ENCODE assay signal across 8 mouse cellular contexts in genomic region chr7:97447050-97447531, GRCm38 (mm10). TPM values are rescaled to one million over a fixed set of nuclear protein-coding genes. Genes with fewer than 3 reads are reported as not detected.
DNase-seq lines count a peak whose midpoint lies in the region; ATAC-seq and TF ChIP-seq lines count a peak whose summit lies in the region.

No protein-coding gene starts in this region.

- H3K9me3 ChIP-seq in lung, embryonic 14.5 days (ENCODE audit: low read depth, low read length) = 0 out of 2 replicates have a peak, but pooled peaks cover 4% of the 10 kb centered on the region
- no peaks in the 10 kb centered on the region for H3K9me3 ChIP-seq in hindbrain, postnatal 0 days (ENCODE audit: low read length)
- peaks cover 7% of the 10 kb centered on the region for H3K9me3 ChIP-seq in limb, embryonic 14.5 days (ENCODE audit: control insufficient read depth, low read length)

- no peak for TF ChIP-seq CTCF in lung, embryonic 14.5 days (IDR thresholded peaks at IDR 0.05; ENCODE audit: low read depth)
- TF ChIP-seq CTCF in cortical plate, adult 2 months (IDR thresholded peaks at IDR 0.05; ENCODE audit: extremely low read depth, insufficient read depth, low read length) = peak; percentile 41
- TF ChIP-seq CTCF in hindbrain, postnatal 0 days (IDR thresholded peaks at IDR 0.05; ENCODE audit: low read depth) = peak; percentile 35

- no peaks in the 10 kb centered on the region for H3K27me3 ChIP-seq in lung, embryonic 14.5 days (ENCODE audit: insufficient read depth, low read length)
- H3K27me3 ChIP-seq in hindbrain, postnatal 0 days (ENCODE audit: insufficient read depth, low read length) = no peaks in the 10 kb centered on the region
- no peaks in the 10 kb centered on the region for H3K27me3 ChIP-seq in limb, embryonic 14.5 days (ENCODE audit: control insufficient read depth, insufficient read depth, low read length)

- 0 out of 2 replicates have a peak, but pooled peaks cover 9% of the 10 kb centered on the region for H3K4me1 ChIP-seq in lung, embryonic 14.5 days (ENCODE audit: insufficient read depth)
- no peaks in the 10 kb centered on the region; the same call in 1 of the 2 replicates for H3K4me1 ChIP-seq in cortical plate, adult 2 months (ENCODE audit: control insufficient read depth, insufficient read depth, low read length)
- no peaks in the 10 kb centered on the region for H3K4me1 ChIP-seq in hindbrain, postnatal 0 days (ENCODE audit: insufficient read depth, low read length)
- H3K4me1 ChIP-seq in limb, embryonic 14.5 days (ENCODE audit: control insufficient read depth, insufficient read depth, low read length) = peaks cover 19% of the 10 kb centered on the region

- no peaks in the 10 kb centered on the region for H3K36me3 ChIP-seq in lung, embryonic 14.5 days (ENCODE audit: insufficient read depth)
- no peaks in the 10 kb centered on the region for H3K36me3 ChIP-seq in hindbrain, postnatal 0 days (ENCODE audit: insufficient read depth, low read length)
- no peaks in the 10 kb centered on the region for H3K36me3 ChIP-seq in limb, embryonic 14.5 days (ENCODE audit: control insufficient read depth, insufficient read depth, low read length)

- 55% methylated on average over 6 of the region's 6 CpGs for WGBS in lung, embryonic 14.5 days
- 28% methylated on average over 6 of the region's 6 CpGs for WGBS in hindbrain, postnatal 0 days
- 65% methylated on average over 6 of the region's 6 CpGs for WGBS in limb, embryonic 14.5 days

- no peak overlapping the region for H3K9ac ChIP-seq in lung, embryonic 14.5 days
- no peak overlapping the region for H3K9ac ChIP-seq in hindbrain, postnatal 0 days (replicated peaks; ENCODE audit: low read length)
- no peak overlapping the region for H3K9ac ChIP-seq in limb, embryonic 14.5 days (ENCODE audit: low read depth, low read length, severe bottlenecking)

- TF ChIP-seq POLR2A in cortical plate, adult 2 months (IDR thresholded peaks at IDR 0.05; ENCODE audit: extremely low read depth, insufficient read depth, low read length) = no peak
- no peak for TF ChIP-seq POLR2A in limb, embryonic 14.5 days (IDR thresholded peaks at IDR 0.05; ENCODE audit: borderline replicate concordance, extremely low read depth, insufficient read depth, insufficient read length)

- DNase-seq in lung, embryonic 14.5 days = peak; percentile 39
- DNase-seq in lung, postnatal 14 days = no peak
- peak; percentile 64 for DNase-seq in hindbrain, postnatal 0 days (ENCODE audit: low spot score)
- no peak for DNase-seq in limb, embryonic 14.5 days (ENCODE audit: low spot score)
- no peak for DNase-seq in embryo, embryonic 11 days
- no peak for DNase-seq in gastrocnemius, postnatal 25 days

- no peak overlapping the region for H3K4me2 ChIP-seq in lung, embryonic 14.5 days
- H3K4me2 ChIP-seq in hindbrain, postnatal 0 days (ENCODE audit: low read depth, low read length) = no peak overlapping the region
- H3K4me2 ChIP-seq in limb, embryonic 14.5 days (replicated peaks; ENCODE audit: low read depth, low read length, severe bottlenecking) = no peak overlapping the region

- H3K4me3 ChIP-seq in lung, embryonic 14.5 days (ENCODE audit: low read depth, low read length) = no peak overlapping the region
- H3K4me3 ChIP-seq in cortical plate, adult 2 months (ENCODE audit: insufficient read depth, low read length) = no peak overlapping the region
- no peak overlapping the region for H3K4me3 ChIP-seq in hindbrain, postnatal 0 days (ENCODE audit: low read length)
- no peak overlapping the region for H3K4me3 ChIP-seq in limb, embryonic 14.5 days (replicated peaks; ENCODE audit: low read length)

- ATAC-seq in lung, embryonic 14.5 days (ENCODE audit: insufficient read depth) = peak; percentile 48
- ATAC-seq in hindbrain, postnatal 0 days = peak; percentile 81
- ATAC-seq in limb, embryonic 14.5 days (ENCODE audit: low FRiP score, low read depth) = peak; percentile 31; the same call in 1 of the 2 replicates
- ATAC-seq in monocyte, adult 5-6 weeks (replicated peaks; ENCODE audit: insufficient number of reproducible peaks, low FRiP score, low TSS enrichment, poor library complexity, severe bottlenecking) = no peak

- peak overlapping the region; percentile 81 for H3K27ac ChIP-seq in lung, embryonic 14.5 days (ENCODE audit: low read depth)
- peak overlapping the region; percentile 75 for H3K27ac ChIP-seq in cortical plate, adult 2 months (ENCODE audit: insufficient read depth, low read length)
- H3K27ac ChIP-seq in hindbrain, postnatal 0 days = peak overlapping the region; percentile 86
- H3K27ac ChIP-seq in limb, embryonic 14.5 days (replicated peaks; ENCODE audit: low read depth, low read length) = peak overlapping the region; percentile 67

RNA-seq across cellular contexts. Expression of gene Kctd14, which starts 4.0 kb away (rescaled TPM):
- polyA plus RNA-seq in lung, embryonic 14.5 days (2014; fragmentation: Nextera tagmentation; extraction: Ambion mirVana) = 3.1 and 4.2 TPM in 2 replicates
- polyA plus RNA-seq in cortical plate, adult 2 months (2012; rRNA removed) = 3.9 and 4.0 TPM in 2 replicates
- total RNA-seq in hindbrain, postnatal 0 days (2014; rRNA removed) = 0.68 and 1.5 TPM in 2 replicates
- 2.6 and 3.1 TPM in 2 replicates for polyA plus RNA-seq in hindbrain, postnatal 0 days (2015; fragmentation: Nextera tagmentation; extraction: Ambion mirVana)
- polyA plus RNA-seq in limb, embryonic 14.5 days (2012; rRNA removed) = 3.2 and 5.1 TPM in 2 replicates
- polyA plus RNA-seq in limb, embryonic 14.5 days (2014; fragmentation: Nextera tagmentation; extraction: Ambion mirVana) = 2.6 and 3.2 TPM in 2 replicates
- total RNA-seq in monocyte, adult 5-6 weeks (2017) = 0.48 to 0.97 TPM (median 0.85 TPM) in 3 replicates
- under 1 TPM in 1 of 2 experiments, not detected in 1; 0.28 TPM for total RNA-seq in gastrocnemius, postnatal 25 days (2021)

RNA-seq across cellular contexts. Expression of gene Thrsp, which starts 29.6 kb away (rescaled TPM):
- polyA plus RNA-seq in lung, embryonic 14.5 days (2014; fragmentation: Nextera tagmentation; extraction: Ambion mirVana) = 0.58 and 0.61 TPM in 2 replicates
- polyA plus RNA-seq in cortical plate, adult 2 months (2012; rRNA removed) = 53.6 and 56.8 TPM in 2 replicates
- total RNA-seq in hindbrain, postnatal 0 days (2014; rRNA removed) = 5.2 and 6.4 TPM in 2 replicates
- polyA plus RNA-seq in hindbrain, postnatal 0 days (2015; fragmentation: Nextera tagmentation; extraction: Ambion mirVana) = 6.3 and 7.7 TPM in 2 replicates
- 0.29 and 0.30 TPM in 2 replicates for polyA plus RNA-seq in limb, embryonic 14.5 days (2012; rRNA removed)
- 0.41 and 0.48 TPM in 2 replicates for polyA plus RNA-seq in limb, embryonic 14.5 days (2014; fragmentation: Nextera tagmentation; extraction: Ambion mirVana)
- not detected in 3 replicates for total RNA-seq in monocyte, adult 5-6 weeks (2017)
- 10 to 100 TPM; 22.2 to 31.3 TPM for total RNA-seq in gastrocnemius, postnatal 25 days (2021)

RNA-seq across cellular contexts. Expression of gene Ints4, which starts 33.7 kb away (rescaled TPM):
- 53.1 and 62.0 TPM in 2 replicates for polyA plus RNA-seq in lung, embryonic 14.5 days (2014; fragmentation: Nextera tagmentation; extraction: Ambion mirVana)
- polyA plus RNA-seq in cortical plate, adult 2 months (2012; rRNA removed) = 49.8 and 52.8 TPM in 2 replicates
- total RNA-seq in hindbrain, postnatal 0 days (2014; rRNA removed) = 28.3 and 39.5 TPM in 2 replicates
- polyA plus RNA-seq in hindbrain, postnatal 0 days (2015; fragmentation: Nextera tagmentation; extraction: Ambion mirVana) = 29.3 and 30.2 TPM in 2 replicates
- 75.8 and 102 TPM in 2 replicates for polyA plus RNA-seq in limb, embryonic 14.5 days (2012; rRNA removed)
- 50.6 and 55.7 TPM in 2 replicates for polyA plus RNA-seq in limb, embryonic 14.5 days (2014; fragmentation: Nextera tagmentation; extraction: Ambion mirVana)
- 23.7 to 41.9 TPM (median 34.0 TPM) in 3 replicates for total RNA-seq in monocyte, adult 5-6 weeks (2017)
- total RNA-seq in gastrocnemius, postnatal 25 days (2021) = 10 to 100 TPM; 22.7 to 22.8 TPM

RNA-seq across cellular contexts. Expression of gene Ndufc2, which starts 47.3 kb away (rescaled TPM):
- polyA plus RNA-seq in lung, embryonic 14.5 days (2014; fragmentation: Nextera tagmentation; extraction: Ambion mirVana) = 345 and 369 TPM in 2 replicates
- 215 and 243 TPM in 2 replicates for polyA plus RNA-seq in cortical plate, adult 2 months (2012; rRNA removed)
- 340 and 423 TPM in 2 replicates for total RNA-seq in hindbrain, postnatal 0 days (2014; rRNA removed)
- 697 and 742 TPM in 2 replicates for polyA plus RNA-seq in hindbrain, postnatal 0 days (2015; fragmentation: Nextera tagmentation; extraction: Ambion mirVana)
- 221 and 228 TPM in 2 replicates for polyA plus RNA-seq in limb, embryonic 14.5 days (2012; rRNA removed)
- polyA plus RNA-seq in limb, embryonic 14.5 days (2014; fragmentation: Nextera tagmentation; extraction: Ambion mirVana) = 336 and 357 TPM in 2 replicates
- total RNA-seq in monocyte, adult 5-6 weeks (2017) = 50.0 to 98.9 TPM (median 90.5 TPM) in 3 replicates
- 100 to 1,000 TPM; 322 to 325 TPM for total RNA-seq in gastrocnemius, postnatal 25 days (2021)

Comparison
In these comparisons a context has a peak if more than half of its experiments do, and no peak if none do; other contexts are left out.
1. DNase-seq: peak in lung, embryonic 14.5 days (single experiment) and hindbrain, postnatal 0 days (single experiment); none in lung, postnatal 14 days (single experiment), limb, embryonic 14.5 days (single experiment), embryo, embryonic 11 days (single experiment) and gastrocnemius, postnatal 25 days (single experiment).
2. Peak in every context shown above with its lines, with median percentiles within 50 percentile points of each other: H3K27ac ChIP-seq.